Mouse (Mus musculus): ENCODE data around the gene Gm17359. TPM values are rescaled to one million over a fixed set of nuclear protein-coding genes. Genes with fewer than 3 reads are reported as not detected.

Gm17359 gene
- polyA plus RNA-seq, 2 experiments: not detected

DNA sequence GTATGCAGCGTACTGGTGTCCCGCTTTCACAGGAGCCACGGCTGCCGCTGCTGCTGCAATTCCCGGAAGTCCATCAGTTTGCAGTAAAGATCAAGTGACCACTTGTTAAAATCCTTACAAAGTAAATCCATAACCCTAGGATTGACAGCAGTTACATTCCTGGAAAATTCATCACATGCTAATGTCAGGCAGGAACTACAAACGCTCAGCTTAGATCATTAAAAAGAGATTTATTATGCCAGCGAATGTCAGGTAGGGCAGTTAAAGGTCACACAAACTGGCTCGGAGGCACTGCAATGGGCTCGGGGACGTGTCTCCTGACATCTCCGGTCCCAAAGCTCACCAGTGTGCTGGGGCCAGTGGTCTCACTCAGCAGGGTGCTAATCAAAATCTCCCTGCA lies 119.3 kb downstream of the Gm17359 start:
- WGBS (ENCODE audit: insufficient replicate concordance): 88% methylated on average over 11 of the region's 11 CpGs
- Histone ChIP-seq H3K27ac (no peak overlapping the region), H3K27me3 (ENCODE audit: control insufficient read depth, insufficient read depth, low read length) (no peaks in the 10 kb centered on the region), H3K4me3 (ENCODE audit: insufficient read depth in 1 of 2, low read depth in 2 of 2, low read length in 2 of 2) (no peak overlapping the region), H3K4me2 (ENCODE audit: low read depth) (no peak overlapping the region), H3K4me1 (replicated peaks; ENCODE audit: control insufficient read depth in 2 of 2, insufficient read depth in 2 of 2, low read length in 1 of 2) (no peaks in the 10 kb centered on the region), H3K9me3 (ENCODE audit: control insufficient read depth, low read length) (no peaks in the 10 kb centered on the region), H3K36me3 (replicated peaks; ENCODE audit: control insufficient read depth, insufficient read depth, low read depth) (peaks cover 19% of the 10 kb centered on the region), H3K9ac (replicated peaks) (no peak overlapping the region)
- TF ChIP-seq CTCF (IDR thresholded peaks at IDR 0.05; ENCODE audit: low read depth): no peak
- TF ChIP-seq EP300 (IDR thresholded peaks at IDR 0.05; ENCODE audit: low read depth): no peak
- no peak for DNase-seq (ENCODE audit: low read depth in 3 of 3, low spot score in 3 of 3)
- no peak for ATAC-seq (ENCODE audit: insufficient read depth)

- Histone ChIP-seq H3K27me3 (ENCODE audit: control insufficient read depth, insufficient read depth, low read length) (no peaks in the 10 kb centered on the region), H3K4me1 (replicated peaks; ENCODE audit: control insufficient read depth in 2 of 2, insufficient read depth in 2 of 2, low read length in 1 of 2) (no peaks in the 10 kb centered on the region), H3K4me2 (ENCODE audit: low read depth) (no peak overlapping the region), H3K27ac (no peak overlapping the region), H3K9ac (replicated peaks) (no peak overlapping the region), H3K36me3 (replicated peaks; ENCODE audit: control insufficient read depth, insufficient read depth, low read depth) (peaks cover 28% of the 10 kb centered on the region), H3K4me3 (ENCODE audit: insufficient read depth in 1 of 2, low read depth in 2 of 2, low read length in 2 of 2) (no peak overlapping the region), H3K9me3 (ENCODE audit: control insufficient read depth, low read length) (no peaks in the 10 kb centered on the region)
- TF ChIP-seq EP300 (IDR thresholded peaks at IDR 0.05; ENCODE audit: low read depth) (no peak), CTCF (IDR thresholded peaks at IDR 0.05; ENCODE audit: low read depth) (no peak)
- ATAC-seq (ENCODE audit: insufficient read depth) (no peak), DNase-seq (ENCODE audit: low read depth in 3 of 3, low spot score in 3 of 3) (no peak)
- WGBS (ENCODE audit: insufficient replicate concordance): 77% methylated on average over 14 of the region's 14 CpGs
Measured at GRCm38 (mm10) chr3:79458651-79459275, 122.3 kb downstream of the Gm17359 start.

- no peak for DNase-seq (ENCODE audit: low read depth in 3 of 3, low spot score in 3 of 3)
- Histone ChIP-seq H3K4me2 (ENCODE audit: low read depth) (no peak overlapping the region), H3K27ac (no peak overlapping the region), H3K4me3 (ENCODE audit: insufficient read depth in 1 of 2, low read depth in 2 of 2, low read length in 2 of 2) (no peak overlapping the region), H3K4me1 (replicated peaks; ENCODE audit: control insufficient read depth in 2 of 2, insufficient read depth in 2 of 2, low read length in 1 of 2) (no peaks in the 10 kb centered on the region), H3K36me3 (replicated peaks; ENCODE audit: control insufficient read depth, insufficient read depth, low read depth) (peaks cover 19% of the 10 kb centered on the region), H3K9me3 (ENCODE audit: control insufficient read depth, low read length) (no peaks in the 10 kb centered on the region), H3K27me3 (ENCODE audit: control insufficient read depth, insufficient read depth, low read length) (no peaks in the 10 kb centered on the region), H3K9ac (replicated peaks) (no peak overlapping the region)
- TF ChIP-seq CTCF (IDR thresholded peaks at IDR 0.05; ENCODE audit: low read depth) (no peak), EP300 (IDR thresholded peaks at IDR 0.05; ENCODE audit: low read depth) (no peak)
- WGBS (ENCODE audit: insufficient replicate concordance): 91% methylated on average over 5 of the region's 5 CpGs
- ATAC-seq (ENCODE audit: insufficient read depth): no peak
Measured at GRCm38 (mm10) chr3:79469440-79469839, 133.0 kb downstream of the Gm17359 start.

DNA sequence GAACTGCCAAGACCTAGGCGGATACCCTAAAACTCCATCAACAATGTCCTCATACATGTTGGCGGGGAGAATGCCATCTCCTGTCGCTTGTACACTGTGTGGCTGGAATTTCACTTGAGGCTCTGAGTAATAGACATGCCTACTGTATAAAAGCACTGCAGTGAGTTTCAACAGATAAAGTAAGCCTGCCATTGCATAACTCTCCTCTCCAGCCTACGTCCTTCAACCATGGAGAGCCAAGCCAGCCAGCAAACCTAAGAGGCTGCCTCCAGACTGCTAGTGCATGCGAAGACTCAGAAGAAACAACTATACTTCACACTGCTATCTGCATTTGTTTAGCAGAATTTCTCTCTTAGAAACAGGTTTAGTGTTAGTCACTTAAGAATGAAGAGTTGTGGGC lies 135.9 kb downstream of the Gm17359 start:
- no peak overlapping the region for H3K4me2 ChIP-seq (ENCODE audit: low read depth)
- no peak overlapping the region for H3K27ac ChIP-seq
- peaks cover 29% of the 10 kb centered on the region for H3K36me3 ChIP-seq (replicated peaks; ENCODE audit: control insufficient read depth, insufficient read depth, low read depth)
- H3K9ac ChIP-seq (replicated peaks): no peak overlapping the region
- H3K27me3 ChIP-seq (ENCODE audit: control insufficient read depth, insufficient read depth, low read length): no peaks in the 10 kb centered on the region
- no peak for DNase-seq (ENCODE audit: low read depth in 3 of 3, low spot score in 3 of 3)
- no peaks in the 10 kb centered on the region for H3K4me1 ChIP-seq (replicated peaks; ENCODE audit: control insufficient read depth in 2 of 2, insufficient read depth in 2 of 2, low read length in 1 of 2)
- ATAC-seq (ENCODE audit: insufficient read depth): no peak
- TF ChIP-seq EP300 (IDR thresholded peaks at IDR 0.05; ENCODE audit: low read depth) (no peak), CTCF (IDR thresholded peaks at IDR 0.05; ENCODE audit: low read depth) (no peak)
- 88% methylated on average over 5 of the region's 5 CpGs for WGBS (ENCODE audit: insufficient replicate concordance)
- no peaks in the 10 kb centered on the region for H3K9me3 ChIP-seq (ENCODE audit: control insufficient read depth, low read length)
- H3K4me3 ChIP-seq (ENCODE audit: insufficient read depth in 1 of 2, low read depth in 2 of 2, low read length in 2 of 2): no peak overlapping the region

- no peak overlapping the region for H3K27ac ChIP-seq
- TF ChIP-seq EP300 (IDR thresholded peaks at IDR 0.05; ENCODE audit: low read depth) (no peak), CTCF (IDR thresholded peaks at IDR 0.05; ENCODE audit: low read depth) (no peak)
- peaks cover 38% of the 10 kb centered on the region for H3K36me3 ChIP-seq (replicated peaks; ENCODE audit: control insufficient read depth, insufficient read depth, low read depth)
- H3K4me1 ChIP-seq (replicated peaks; ENCODE audit: control insufficient read depth in 2 of 2, insufficient read depth in 2 of 2, low read length in 1 of 2): peaks cover 0 to 8% of the 10 kb centered on the region in 2 experiments; a peak in 3 of 4 replicates
- no peaks in the 10 kb centered on the region for H3K27me3 ChIP-seq (ENCODE audit: control insufficient read depth, insufficient read depth, low read length)
- H3K9ac ChIP-seq (replicated peaks): no peak overlapping the region
- 83% methylated on average over 4 of the region's 4 CpGs for WGBS (ENCODE audit: insufficient replicate concordance)
- DNase-seq (ENCODE audit: low read depth in 3 of 3, low spot score in 3 of 3) (no peak), ATAC-seq (ENCODE audit: insufficient read depth) (no peak)
- H3K4me2 ChIP-seq (ENCODE audit: low read depth): no peak overlapping the region
- no peaks in the 10 kb centered on the region for H3K9me3 ChIP-seq (ENCODE audit: control insufficient read depth, low read length)
- no peak overlapping the region for H3K4me3 ChIP-seq (ENCODE audit: insufficient read depth in 1 of 2, low read depth in 2 of 2, low read length in 2 of 2)
Measured at GRCm38 (mm10) chr3:79474911-79475310, 138.4 kb downstream of the Gm17359 start.

Data from liver, embryonic 14.5 days (tissue).